Mouse (Mus musculus) left cerebral cortex, adult 18-20 months (tissue): Measurements from ENCODE around the gene Matk. TPM values are rescaled to one million over a fixed set of nuclear protein-coding genes. Genes with fewer than 3 reads are reported as not detected.

Source experiments
- DNase-seq, 2 experiments: peaks; one replicate each; pipeline ENCODE4 v3.0.0; 2021 to 2022; ENCODE audit warnings: low spot score in 2 of 2, mixed read lengths in 1 of 2
- total RNA-seq, 2 experiments: library from RNA; stranded (reverse); gene quantifications; 2 replicates each; pipeline ENCODE4 v1.2.3; 2021

Matk gene
- total RNA-seq, 2 experiments from 2014 or later, result 187 to 195 TPM

GRCm38 (mm10) chr10:81284719-81285118, 32.0 kb downstream of the Matk start:
- no peak for DNase-seq

- peak; percentile 82 to 88 for DNase-seq
Observed at GRCm38 (mm10) chr10:81285694-81286450, 33.1 kb downstream of the Matk start.

DNA sequence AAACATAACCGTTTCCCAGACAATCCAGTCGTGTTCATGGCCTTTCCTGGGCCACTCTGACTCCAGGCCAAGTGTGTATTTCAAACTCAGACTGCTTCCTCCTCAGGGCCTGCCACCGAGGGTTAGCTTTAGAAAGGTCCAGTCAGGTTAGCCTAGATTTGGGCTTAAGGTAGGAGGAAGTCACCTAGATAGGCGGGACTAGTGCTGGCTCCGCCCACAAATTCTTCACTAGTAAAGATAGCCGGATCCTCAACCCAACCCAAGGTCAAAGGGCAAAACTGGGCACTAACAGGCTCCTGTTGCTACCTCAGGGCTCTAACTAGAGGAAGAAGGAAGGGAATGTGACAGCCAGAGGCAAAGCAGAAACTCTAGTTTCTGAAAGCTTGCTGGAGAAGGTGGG, 33.9 kb downstream of the Matk start:
- DNase-seq, result no peak

GRCm38 (mm10) chr10:81287513-81288157, 34.9 kb downstream of the Matk start:
- DNase-seq, result peak in 1 of 2 experiments; percentile 66

DNA sequence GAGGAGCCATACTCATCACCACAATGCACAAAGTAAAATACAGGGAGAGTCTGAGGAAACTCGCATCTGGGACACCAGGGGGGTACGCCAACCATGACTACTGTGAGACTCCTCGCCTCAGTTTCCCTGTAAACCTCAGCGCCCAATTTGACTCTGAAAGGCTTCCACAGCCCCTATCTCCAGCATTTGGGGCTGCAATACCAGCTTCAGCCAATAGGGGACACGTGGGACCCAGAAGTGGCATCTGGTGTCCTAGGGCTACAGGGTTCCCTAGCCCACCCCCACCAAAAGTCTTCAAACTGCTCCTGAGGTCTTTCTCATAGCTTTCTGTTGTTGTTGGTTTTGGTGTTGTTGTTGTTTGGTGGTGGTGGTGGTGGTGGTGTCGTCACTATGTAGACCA, 35.9 kb downstream of the Matk start:
- DNase-seq, result peak; percentile 54 to 57

DNA sequence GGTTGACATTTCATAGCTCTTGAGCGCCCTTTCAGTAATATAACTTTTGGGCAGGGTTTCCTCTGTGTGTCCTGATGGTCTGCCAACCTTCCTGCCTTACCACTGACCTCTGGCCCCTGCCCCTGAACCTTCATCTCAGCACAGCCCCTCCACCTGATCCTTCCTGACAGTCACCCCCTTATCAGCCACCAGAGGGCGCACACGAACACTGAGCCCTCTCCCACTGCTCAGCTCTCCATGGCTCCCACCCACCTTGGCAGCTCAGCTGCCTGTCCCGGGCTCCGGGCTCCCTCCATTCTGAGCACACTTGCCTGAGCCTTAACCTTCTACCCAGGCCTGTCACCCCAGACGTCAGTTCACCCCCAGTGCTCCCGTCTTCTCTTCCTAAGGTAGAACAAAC, 36.5 kb downstream of the Matk start:
- peak; percentile 54 to 68 for DNase-seq

- DNase-seq, result no peak
Observed at GRCm38 (mm10) chr10:81289811-81290210, 37.1 kb downstream of the Matk start.

DNA sequence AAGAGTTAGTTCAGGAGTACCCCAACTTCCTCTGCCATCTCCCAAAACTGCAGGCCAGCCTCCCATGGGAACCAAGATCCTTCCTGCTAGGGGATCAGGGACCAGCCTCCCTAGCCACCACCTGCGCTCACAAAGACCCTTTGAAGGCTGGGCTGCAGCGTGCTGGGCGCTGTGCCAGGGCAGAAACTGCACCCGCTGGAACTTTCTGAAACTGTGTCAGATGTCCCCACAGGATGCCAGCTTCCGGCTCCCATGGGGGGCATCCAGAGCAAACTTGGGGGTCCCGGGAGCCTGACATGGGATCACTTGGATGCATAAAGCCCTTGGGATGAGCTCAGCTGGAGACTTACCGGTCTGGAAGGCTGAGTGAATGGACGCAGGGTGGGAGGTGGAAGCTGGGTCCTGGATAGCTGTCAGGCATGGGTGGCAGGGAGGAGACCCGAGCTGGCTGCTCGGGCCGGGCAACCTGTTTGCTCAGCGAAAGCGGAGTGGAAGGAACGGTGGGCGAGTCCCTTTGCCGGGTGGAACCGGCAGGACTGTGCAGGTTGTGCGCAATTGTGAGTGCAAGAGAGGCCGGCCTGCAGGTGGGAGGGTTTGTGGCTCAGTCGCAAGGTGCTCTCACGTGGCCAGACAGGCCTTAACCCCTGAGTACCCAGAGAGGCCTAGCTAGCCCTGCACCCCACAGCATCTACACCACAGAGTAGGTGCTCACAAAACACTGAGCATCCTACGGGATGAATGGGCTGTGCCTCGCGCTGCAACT, 38.1 kb downstream of the Matk start:
- DNase-seq, result no peak

DNA sequence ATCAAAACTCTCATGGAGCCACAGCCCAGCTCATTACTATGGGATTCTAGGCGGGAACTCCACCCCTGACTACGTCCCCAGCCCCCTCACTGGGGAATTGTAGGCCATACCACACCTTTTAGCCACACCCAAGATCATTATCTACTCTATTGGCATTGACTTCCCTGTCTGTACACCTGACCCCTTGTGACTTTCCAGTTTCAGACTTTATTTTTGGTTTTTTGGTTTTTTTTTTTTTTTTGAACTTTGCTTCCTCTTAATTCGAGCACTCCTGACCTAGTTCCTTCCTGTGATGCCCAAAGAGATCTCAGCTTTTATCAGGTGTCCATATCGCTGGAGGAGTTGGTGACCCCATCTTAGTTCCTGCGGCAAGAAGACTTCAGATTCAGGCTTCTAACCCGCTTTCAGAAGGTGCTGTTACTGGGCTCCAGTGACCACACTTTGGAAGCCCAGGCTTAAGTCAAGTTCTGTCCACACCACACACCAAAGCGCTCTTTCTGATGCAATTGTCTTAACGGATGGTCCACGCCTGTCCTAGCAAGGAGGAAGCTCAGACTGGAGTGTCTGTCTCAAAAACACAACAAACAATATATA, 38.9 kb downstream of the Matk start, which contains the start of gene Tjp3:
TSS of gene Tjp3 (minus strand) at position 71 of the 594 bp plus-strand sequence.
- DNase-seq, result no peak

- DNase-seq, result peak; percentile 99 to 100
Observed at GRCm38 (mm10) chr10:81292554-81293333, 40.0 kb downstream of the Matk start, which contains the start of gene Pip5k1c. Gene Pip5k1c (plus strand): TSS chr10:81292963.

GRCm38 (mm10) chr10:81293334-81294030, 40.7 kb downstream of the Matk start:
- DNase-seq, result no peak

- no peak for DNase-seq
Observed at GRCm38 (mm10) chr10:81294442-81294841, 41.7 kb downstream of the Matk start.

DNA sequence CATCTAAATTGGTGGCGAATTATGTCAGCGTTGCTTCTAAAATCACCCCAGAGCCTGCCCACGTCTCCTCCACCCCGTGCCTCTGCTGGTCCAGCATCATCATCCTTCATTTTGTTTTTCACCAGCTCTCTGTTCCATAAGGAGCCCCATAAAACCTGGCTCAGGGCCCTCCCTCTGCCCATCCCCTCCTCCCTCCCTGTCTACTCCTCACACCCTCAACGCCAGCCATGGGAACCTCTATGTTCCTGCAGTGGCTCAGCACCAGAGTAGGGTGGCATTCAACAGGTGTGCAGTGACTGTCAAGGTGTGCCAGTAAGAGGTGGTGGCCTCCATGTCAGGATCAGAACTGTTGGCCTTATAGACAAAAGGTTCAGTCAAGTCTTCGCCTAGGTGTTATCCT, 42.5 kb downstream of the Matk start:
- DNase-seq, result peak; percentile 58 to 69

- no peak for DNase-seq
Observed at GRCm38 (mm10) chr10:81297246-81297645, 44.5 kb downstream of the Matk start.

DNA sequence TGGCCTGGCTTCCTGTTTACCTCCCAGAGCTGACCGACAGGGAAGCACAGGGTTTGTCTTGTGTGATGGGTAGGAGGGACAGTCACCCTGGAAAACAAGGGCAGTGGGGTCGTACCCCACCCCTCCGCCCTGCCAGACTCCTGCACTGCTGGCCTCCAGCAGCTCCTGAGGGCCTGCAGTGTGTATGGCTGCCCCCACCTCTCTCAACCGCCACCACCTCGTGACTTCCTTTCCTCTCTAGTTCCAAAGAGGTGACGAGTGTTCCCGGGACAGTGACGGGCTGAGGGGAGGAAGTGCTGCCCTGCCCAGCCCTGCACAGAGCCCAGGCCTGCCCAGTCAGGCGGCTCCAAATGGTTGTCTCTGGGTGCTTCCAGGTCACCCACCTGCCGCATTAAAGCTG, 45.1 kb downstream of the Matk start:
- DNase-seq, result no peak

- DNase-seq, result peak; percentile 75 to 82
Observed at GRCm38 (mm10) chr10:81298369-81299100, 45.8 kb downstream of the Matk start.

- no peak for DNase-seq
Observed at GRCm38 (mm10) chr10:81299585-81300351, 47.0 kb downstream of the Matk start.

DNA sequence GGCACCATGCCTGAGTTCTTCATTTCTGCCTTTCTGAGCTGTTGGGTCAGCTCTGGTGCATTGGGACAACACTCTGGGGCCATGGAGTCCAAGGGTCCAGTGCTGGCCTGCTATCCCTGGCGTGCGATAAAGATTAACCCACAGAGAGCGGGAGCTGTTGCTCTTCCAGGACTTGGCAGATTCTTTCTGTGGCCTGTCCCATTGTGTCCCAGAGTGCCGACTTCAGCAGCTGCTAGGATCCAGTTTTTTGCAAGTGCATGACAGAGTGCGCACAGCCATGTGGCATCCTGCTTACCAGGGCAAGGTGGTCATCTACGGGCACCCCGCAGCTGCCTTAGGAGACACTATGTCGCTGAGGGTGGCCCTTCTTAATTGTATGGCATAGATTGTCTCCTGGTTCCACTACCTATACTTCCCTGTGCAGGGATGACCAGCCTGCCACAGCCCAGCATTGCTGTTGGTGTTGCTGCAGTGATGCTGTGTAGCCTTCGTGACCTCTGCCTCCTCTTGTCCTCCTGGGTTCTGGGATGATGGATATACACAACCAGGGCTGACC, 47.7 kb downstream of the Matk start:
- DNase-seq, result no peak
